Mouse (Mus musculus): Measurements from ENCODE around the gene Chd8.

The Chd8 gene

DNA sequence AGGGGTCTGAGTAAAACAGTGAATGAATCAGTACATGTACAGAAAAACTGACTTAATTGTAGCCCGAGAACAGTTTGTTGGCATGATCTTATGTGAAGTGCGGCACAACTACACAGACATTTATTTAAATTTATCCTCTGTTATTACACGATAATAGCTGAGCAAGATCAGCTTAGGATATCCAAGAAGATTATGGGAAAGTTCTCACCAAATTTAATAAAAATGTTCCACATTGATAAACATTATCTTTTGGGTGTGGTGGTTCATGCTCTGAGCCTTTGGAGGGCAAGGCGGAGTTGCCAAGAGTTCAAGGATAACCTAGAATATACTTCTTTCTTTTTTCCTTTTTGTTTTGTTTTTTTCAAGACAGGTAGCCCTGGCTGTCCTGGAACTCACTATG is 58.2 kb downstream of the Chd8 start:
- no peak for DNase-seq (ENCODE audit: extremely low spot score, low spot score)

GRCm38 (mm10) chr14:52198141-52198540 is 59.4 kb downstream of the Chd8 start:
- DNase-seq (ENCODE audit: extremely low spot score, low spot score) = no peak

DNA sequence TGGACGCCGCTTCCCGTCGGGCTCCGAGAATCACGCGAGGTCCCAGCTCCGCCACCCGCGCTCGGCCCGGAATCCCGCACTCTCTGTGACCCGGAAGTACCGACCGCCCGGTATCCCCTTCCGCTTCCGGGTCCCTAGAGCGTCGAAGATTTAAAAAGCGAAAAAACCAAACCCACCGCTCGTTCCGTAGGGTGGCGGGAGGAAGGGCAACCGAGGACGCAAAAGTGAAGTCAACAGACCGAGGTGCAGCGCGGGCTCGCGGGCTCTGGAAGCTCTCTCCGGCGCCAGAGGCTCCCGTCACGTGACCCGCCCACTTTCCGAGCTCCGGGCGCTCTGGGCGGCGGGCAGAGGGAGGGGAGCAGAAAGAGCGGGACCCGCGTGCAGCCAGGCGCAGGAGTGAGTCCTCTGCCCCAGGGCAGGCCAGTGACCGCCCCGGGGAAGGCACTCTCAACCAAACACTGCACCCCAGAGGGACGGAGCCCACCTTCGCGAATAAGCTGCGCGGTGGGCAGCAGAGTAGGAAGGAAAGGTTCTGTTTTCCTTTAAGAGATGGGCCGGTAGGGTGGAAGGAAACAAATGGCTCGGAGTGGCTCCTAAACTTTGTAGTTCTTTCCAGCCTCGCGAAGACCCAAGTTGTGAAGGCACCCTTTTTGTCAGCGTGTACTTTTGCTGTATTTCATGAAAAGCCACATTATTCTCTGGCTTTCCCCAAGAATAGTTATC is 60.3 kb downstream of the Chd8 start, which contains the start of gene Supt16:
TSS of gene Supt16 (minus strand) at position 261 of the 723 bp plus-strand sequence.
- DNase-seq (ENCODE audit: extremely low spot score, low spot score) = peak; percentile 91

DNA sequence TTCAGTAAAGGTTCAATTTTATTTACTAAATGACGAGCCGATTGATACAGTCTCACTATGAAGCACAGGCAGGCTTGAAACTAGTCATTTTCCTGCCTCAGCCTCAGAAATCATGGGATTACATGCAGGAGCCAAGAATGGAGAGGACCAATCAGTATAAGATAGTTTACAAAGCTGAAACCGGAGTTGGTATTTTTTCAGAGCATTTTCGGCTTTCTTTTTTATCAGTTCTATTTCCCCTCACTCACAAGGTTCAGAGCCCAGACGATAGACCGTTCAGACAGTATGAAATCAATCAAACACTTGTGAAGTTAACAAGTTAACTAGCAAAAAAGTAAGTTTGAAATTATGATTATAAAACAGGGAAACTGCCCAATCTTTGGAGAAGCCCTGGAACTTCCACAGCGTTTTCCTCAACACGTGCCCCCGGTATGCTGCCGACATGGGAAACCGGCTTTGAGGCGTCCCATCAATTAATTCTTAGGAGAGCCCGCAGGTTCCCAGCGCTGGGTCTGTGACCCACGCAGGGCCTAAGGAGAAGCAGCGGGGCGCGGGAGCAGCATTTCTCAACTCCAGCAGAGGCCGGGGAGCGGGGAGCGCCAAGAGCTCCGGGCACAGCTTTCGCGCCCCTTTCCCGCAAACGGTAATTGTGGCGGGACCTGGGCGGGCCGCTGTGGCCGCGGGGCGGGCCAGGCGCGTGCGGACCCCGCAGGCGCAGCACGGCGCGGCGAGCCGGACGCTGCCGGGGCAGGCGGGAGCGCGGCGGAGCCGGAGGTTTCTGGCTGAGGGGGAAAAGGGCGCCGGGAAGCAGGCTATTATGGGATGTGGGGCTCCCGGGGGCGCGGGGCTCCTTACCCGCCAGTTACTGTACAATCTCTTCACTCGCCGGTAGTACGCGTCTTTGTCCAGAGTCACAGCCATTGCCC is 61.1 kb downstream of the Chd8 start:
- DNase-seq (ENCODE audit: extremely low spot score, low spot score) = no peak

GRCm38 (mm10) chr14:52195691-52196090 is 61.9 kb downstream of the Chd8 start:
- peak; percentile 44 for DNase-seq (ENCODE audit: extremely low spot score, low spot score)

GRCm38 (mm10) chr14:52190740-52191359 is 66.7 kb downstream of the Chd8 start:
- DNase-seq (ENCODE audit: extremely low spot score, low spot score) = no peak

GRCm38 (mm10) chr14:52189519-52189918 is 68.1 kb downstream of the Chd8 start:
- no peak for DNase-seq (ENCODE audit: extremely low spot score, low spot score)

DNA sequence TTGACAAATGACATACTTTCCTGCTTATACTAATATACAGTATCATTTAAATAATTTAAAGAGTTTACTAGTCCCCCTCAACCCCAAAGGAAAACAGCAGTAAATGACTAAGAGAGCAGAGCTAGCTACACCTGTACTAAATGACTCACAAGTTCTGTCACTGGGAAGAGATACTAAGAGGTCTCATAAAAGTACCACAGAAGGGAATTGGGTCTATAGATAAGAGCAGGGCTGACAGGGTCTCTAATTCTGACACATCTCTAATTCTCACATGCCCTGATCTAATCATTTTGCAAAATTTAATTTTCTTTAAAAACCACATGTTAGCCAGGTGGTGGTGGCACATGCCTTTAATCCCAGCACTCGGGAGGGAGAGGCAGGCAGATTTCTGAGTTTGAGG is 68.8 kb downstream of the Chd8 start:
- no peak for DNase-seq (ENCODE audit: extremely low spot score, low spot score)

- no peak for DNase-seq (ENCODE audit: extremely low spot score, low spot score)
Observed at GRCm38 (mm10) chr14:52166571-52166970, 91.0 kb downstream of the Chd8 start.

DNA sequence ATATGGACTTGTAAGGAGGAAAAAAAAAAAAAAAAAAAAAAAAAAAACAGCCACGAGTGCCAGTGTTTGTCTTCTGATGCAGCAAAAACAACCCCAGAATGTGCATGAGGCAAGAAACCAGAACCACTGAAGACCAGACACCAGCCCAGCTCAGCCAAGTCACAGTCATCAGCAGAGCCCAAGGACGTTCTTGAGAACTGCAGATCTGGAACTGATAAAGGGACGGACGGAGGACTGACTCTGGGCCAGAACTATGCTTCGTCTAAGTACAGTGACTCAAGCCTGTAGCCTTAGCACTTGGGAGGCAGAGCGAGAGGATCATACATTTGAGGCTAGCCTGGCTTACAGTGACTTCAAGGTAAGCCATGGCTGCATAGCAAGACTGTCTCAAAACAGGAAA is 96.7 kb downstream of the Chd8 start:
- DNase-seq (ENCODE audit: extremely low spot score, low spot score) = no peak

DNA sequence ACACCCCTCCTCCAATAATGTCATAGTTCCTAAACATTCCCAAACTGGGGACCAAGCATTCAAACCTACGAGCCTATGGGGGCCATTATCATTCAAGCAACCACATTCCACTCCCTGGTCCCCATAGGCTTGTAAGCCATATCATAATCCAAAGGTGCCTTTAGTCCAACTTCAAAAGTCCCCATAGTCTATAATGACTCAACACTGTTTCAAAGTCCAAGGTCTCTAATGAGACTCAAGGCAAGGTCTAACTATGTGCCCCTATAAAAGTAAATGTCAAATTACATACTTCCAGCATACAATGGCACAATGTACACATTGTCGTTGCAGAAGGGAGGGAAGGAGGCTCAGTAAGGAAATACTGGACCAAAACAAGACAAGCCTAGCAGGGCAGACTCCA is 102.6 kb downstream of the Chd8 start:
- no peak for DNase-seq (ENCODE audit: extremely low spot score, low spot score)

DNA sequence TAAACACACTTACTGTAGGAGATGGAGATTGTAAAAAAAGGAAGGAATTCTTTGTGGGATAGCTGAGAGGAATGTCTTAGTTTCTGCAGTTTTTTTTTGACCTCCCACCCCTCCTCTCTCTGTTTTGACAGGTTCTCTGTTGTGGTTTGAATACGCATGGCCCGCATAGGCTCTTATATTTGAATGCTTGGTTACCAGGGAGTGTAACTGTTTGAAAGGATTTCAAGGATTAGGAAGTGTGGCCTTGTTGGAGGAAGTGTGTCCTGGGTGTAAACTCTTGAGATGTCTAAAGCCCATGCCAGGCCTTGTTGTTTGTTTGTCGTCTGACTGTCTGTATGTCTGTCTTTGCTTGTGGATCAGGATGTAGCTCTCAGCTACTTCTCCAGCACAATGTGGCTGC is 105.0 kb downstream of the Chd8 start:
- no peak for DNase-seq (ENCODE audit: extremely low spot score, low spot score)

GRCm38 (mm10) chr14:52152179-52152578 is 105.4 kb downstream of the Chd8 start:
- DNase-seq (ENCODE audit: extremely low spot score, low spot score) = no peak

- no peak for DNase-seq (ENCODE audit: extremely low spot score, low spot score)
Observed at GRCm38 (mm10) chr14:52149888-52150287, 107.7 kb downstream of the Chd8 start.
